Mouse (Mus musculus): ENCODE measurements at regions not wholly inside any gene's neighbourhood (a gene's known extent, or its start where the extent isn't known, plus 50 kb on each side); places are given as distances from the start of the nearest gene placed in this dataset.
"Not testable (repeated sequence)": the region's sequence is repeated elsewhere in the genome, so short reads cannot be mapped to it uniquely, and the experiment has no call there.

DNA sequence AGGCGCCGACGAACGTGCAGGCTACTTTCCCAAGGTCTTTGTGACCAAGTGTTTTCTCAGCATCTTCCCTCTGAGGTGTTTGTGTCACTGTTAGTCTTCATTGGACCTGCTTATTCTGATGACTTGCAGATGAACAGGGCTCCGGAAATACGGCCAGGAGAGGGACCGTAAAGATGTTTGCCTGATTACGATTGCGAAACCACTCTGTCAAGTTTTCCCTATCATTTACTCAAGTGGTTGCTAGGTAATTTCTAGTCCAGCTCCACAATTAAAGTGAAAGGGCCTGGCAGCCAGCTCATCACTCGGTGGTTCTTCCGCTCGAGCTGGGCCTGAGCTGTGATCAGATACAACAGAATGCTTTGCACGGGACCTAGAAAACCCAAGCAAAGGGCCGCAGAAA is 185.5 kb downstream of the Csl start:
- Histone ChIP-seq H3K4me1 (ENCODE audit: control insufficient read depth, insufficient read depth, insufficient read length, low read length) (no peaks in the 10 kb centered on the region), H3K4me3 (ENCODE audit: insufficient read depth, low read depth, low read length) (no peak overlapping the region), H3K27ac (replicated peaks; ENCODE audit: low read depth, low read length) (no peak overlapping the region)

DNA sequence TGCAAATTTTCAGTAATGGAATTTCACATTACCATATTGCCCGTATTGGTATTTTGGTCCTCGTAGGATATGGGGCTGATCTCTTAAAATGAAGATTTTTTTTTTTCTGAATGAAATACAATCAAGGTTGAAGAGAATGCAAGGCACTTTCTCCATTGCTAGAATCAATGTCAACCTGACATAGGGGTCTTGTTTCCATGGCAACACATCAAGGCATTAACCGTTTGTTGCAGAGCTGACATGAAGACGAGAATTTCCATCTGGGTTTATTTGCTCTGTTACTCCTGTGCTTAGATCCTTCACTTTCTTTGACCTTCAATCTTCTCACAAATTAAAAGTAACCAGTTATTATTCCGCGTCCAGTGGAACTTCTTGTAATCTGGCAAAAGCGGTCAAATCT is 184.2 kb downstream of the Csl start:
- no peak overlapping the region for H3K4me3 ChIP-seq (ENCODE audit: insufficient read depth, low read depth, low read length)
- H3K27ac ChIP-seq (replicated peaks; ENCODE audit: low read depth, low read length): no peak overlapping the region
- no peaks in the 10 kb centered on the region for H3K4me1 ChIP-seq (ENCODE audit: control insufficient read depth, insufficient read depth, insufficient read length, low read length)

DNA sequence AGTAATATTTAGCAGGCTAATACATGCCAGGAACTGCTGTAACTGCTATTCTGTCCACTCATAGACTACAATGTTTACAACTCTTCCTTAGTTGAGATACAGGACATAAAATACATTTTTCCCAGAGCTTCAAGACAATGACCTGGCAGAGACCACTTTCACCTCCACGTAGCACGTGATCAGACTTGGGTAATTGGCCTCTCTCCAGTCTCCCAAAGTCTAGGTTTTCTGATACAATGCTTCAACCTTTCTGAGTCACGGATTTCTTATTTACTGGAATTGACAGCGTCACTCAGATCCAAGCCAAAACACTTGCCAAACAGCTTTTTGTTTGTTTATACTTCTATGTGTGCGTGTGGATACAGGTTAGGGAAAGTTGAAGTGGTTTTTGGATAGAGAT is 183.2 kb downstream of the Csl start:
- no peak overlapping the region for H3K4me3 ChIP-seq (ENCODE audit: insufficient read depth, low read depth, low read length)

DNA sequence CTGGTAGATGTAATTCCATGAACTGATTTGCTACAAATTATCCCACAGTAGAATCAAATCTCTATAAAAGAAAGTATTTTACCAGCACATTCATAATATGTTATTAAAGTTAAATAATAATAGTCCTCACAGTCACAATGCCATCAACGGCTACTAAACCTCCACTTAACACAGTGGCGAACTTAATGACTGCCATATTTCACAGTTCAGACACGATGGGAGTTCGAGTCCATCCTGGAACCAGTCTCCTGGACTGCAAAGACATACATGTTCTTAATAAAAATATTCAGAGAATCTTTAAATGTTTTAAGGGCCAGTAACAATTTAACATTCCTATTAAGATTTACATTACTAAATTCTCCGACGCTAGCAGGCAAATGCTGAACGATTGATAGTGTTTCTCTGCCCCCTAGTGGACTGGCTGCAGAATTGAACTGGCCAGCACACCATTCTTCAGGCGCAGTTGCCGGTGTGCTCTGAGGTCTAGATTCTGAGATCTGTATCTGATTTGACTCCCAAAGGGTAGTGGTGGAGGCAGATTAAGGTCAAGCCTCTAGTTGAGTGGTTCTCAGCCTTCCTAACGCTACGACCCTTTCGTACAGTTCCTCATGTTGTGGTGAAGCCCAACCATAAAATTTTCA is 182.3 kb downstream of the Csl start:
- Histone ChIP-seq H3K27ac (replicated peaks; ENCODE audit: low read depth, low read length) (no peak overlapping the region), H3K4me3 (ENCODE audit: insufficient read depth, low read depth, low read length) (no peak overlapping the region), H3K4me1 (ENCODE audit: control insufficient read depth, insufficient read depth, insufficient read length, low read length) (no peaks in the 10 kb centered on the region)

More for the DNA sequence above, 183.2 kb downstream of the Csl start:
- Histone ChIP-seq H3K4me1 (ENCODE audit: control insufficient read depth, insufficient read depth, insufficient read length, low read length) (no peaks in the 10 kb centered on the region), H3K27ac (replicated peaks; ENCODE audit: low read depth, low read length) (no peak overlapping the region)

DNA sequence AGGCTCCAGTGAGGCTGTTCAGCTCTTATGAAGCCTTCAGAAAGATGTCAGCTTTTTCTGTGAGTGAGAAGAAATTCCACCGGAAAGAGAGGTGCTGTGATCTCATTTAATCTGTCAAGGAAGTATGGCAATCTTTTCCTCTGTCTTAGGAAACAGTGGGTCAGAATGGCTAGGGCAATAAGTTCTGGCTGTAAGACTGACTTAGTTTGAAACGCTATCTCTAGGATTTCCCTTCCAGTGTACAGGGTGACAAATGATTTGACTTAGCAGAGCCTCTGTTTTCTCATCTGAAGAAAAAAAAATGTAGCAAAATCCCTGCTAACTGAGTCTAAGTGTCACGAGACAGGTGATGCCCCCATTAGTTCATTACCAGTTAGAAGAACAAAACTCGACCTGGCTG is 181.1 kb downstream of the Csl start:
- H3K4me1 ChIP-seq (ENCODE audit: control insufficient read depth, insufficient read depth, insufficient read length, low read length): no peaks in the 10 kb centered on the region
- H3K4me3 ChIP-seq (ENCODE audit: insufficient read depth, low read depth, low read length): no peak overlapping the region
- H3K27ac ChIP-seq (replicated peaks; ENCODE audit: low read depth, low read length): no peak overlapping the region

DNA sequence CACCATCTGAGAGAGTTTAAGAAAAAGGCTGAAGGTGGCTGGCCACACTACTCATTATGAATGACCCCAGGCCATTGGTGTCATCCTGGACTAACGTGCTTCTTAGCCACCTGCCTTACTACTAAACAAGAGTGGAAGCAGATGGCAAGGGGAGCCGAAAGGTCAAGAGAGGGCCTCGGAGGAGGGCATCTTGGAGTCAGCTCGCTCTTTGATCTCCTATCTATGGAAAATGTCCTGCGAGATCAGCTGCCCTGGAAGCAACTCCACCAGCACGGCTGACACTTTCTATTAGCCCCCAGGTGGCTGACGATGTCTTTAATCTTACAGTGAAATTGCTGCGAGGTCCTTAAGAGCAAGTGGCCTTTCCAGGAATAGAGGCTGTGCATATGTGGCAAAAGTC is 179.3 kb downstream of the Csl start:
- Histone ChIP-seq H3K27ac (replicated peaks; ENCODE audit: low read depth, low read length) (no peak overlapping the region), H3K4me3 (ENCODE audit: insufficient read depth, low read depth, low read length) (no peak overlapping the region), H3K4me1 (ENCODE audit: control insufficient read depth, insufficient read depth, insufficient read length, low read length) (no peaks in the 10 kb centered on the region)

DNA sequence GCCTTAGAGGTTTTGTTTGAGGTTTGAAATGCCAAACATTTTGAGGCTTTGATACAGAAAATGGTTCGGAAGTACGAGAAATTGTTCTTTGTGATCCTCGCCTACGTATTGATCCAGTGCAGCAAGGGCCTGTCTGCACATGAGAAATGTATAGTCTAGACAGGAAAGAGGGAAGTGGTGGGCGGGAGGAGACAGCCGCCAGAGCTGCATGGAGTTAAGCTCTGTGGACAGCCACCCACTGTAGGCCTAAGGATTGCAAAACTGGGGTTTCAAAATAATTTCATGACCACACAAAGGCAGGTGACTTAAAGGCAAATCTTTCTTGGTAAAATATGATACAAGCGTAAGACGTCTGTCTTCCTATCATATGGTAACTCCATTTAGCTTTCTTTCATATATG is 178.4 kb downstream of the Csl start:
- Histone ChIP-seq H3K4me3 (ENCODE audit: insufficient read depth, low read depth, low read length) (no peak overlapping the region), H3K27ac (replicated peaks; ENCODE audit: low read depth, low read length) (no peak overlapping the region), H3K4me1 (ENCODE audit: control insufficient read depth, insufficient read depth, insufficient read length, low read length) (no peaks in the 10 kb centered on the region)

DNA sequence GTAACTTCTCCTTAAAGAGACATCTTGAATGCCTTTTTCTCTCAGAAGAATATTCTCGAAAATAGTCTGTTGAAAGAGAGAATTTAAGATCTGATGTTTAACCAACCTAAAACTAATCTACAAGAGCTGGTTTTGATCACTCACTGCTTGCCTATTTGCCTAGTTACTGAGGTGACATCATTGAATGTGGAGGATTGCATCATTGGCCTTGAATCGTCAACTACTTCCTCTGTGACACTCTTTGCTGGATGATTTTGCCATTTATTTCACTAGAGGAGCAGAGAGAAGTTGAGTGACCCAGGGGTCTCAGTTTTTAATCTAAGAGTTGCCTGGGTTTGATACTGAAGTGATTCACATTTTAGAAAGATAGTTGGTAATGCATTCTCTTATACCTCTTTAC is 174.6 kb downstream of the Csl start:
- Histone ChIP-seq H3K4me1 (ENCODE audit: control insufficient read depth, insufficient read depth, insufficient read length, low read length) (no peaks in the 10 kb centered on the region), H3K4me3 (ENCODE audit: insufficient read depth, low read depth, low read length) (no peak overlapping the region), H3K27ac (replicated peaks; ENCODE audit: low read depth, low read length) (no peak overlapping the region)

DNA sequence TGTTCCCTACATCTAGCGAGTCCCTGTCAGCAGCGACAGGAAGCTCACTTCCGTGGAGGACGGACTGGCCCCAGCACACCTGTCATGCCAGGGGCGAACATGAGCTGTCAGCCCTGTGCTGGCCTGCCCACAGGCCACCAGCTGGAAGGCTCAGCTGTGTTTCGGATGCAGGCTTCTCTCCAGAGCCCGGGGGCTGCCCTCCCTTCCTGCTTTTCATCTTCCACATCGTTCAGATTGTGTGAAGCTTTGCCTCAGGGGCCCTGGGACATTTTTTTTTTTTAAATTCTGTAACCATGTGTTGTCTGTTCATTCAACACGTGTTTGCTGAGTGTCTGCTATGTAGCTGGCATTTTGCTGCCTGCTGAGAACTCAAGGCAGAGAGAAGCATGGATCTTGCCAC is 167.2 kb downstream of the Csl start:
- Histone ChIP-seq H3K4me1 (ENCODE audit: control insufficient read depth, insufficient read depth, insufficient read length, low read length) (no peaks in the 10 kb centered on the region), H3K27ac (replicated peaks; ENCODE audit: low read depth, low read length) (no peak overlapping the region), H3K4me3 (ENCODE audit: insufficient read depth, low read depth, low read length) (no peak overlapping the region)

DNA sequence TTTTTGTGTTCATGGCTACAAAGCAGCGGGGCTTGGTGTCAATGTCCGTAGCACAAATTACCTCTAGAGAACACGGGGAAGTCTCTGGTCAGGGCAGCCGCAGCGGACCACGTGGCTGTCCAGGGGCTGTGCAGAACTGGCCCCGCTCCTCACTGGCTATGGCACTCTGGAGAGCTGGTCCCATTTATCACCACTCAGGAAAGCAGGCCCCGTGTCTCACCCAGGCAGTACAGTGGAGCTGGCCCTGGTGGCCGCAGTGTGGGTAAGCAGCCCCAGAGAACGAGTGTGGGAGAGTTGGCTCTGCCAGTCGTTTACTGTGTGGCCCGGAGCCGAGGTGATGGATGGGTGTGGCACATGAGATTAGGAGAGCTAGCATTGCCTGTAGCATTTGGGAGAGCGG is 163.8 kb downstream of the Csl start:
- Histone ChIP-seq H3K27ac (replicated peaks; ENCODE audit: low read depth, low read length) (no peak overlapping the region), H3K4me3 (ENCODE audit: insufficient read depth, low read depth, low read length) (no peak overlapping the region), H3K4me1 (ENCODE audit: control insufficient read depth, insufficient read depth, insufficient read length, low read length) (no peaks in the 10 kb centered on the region)

DNA sequence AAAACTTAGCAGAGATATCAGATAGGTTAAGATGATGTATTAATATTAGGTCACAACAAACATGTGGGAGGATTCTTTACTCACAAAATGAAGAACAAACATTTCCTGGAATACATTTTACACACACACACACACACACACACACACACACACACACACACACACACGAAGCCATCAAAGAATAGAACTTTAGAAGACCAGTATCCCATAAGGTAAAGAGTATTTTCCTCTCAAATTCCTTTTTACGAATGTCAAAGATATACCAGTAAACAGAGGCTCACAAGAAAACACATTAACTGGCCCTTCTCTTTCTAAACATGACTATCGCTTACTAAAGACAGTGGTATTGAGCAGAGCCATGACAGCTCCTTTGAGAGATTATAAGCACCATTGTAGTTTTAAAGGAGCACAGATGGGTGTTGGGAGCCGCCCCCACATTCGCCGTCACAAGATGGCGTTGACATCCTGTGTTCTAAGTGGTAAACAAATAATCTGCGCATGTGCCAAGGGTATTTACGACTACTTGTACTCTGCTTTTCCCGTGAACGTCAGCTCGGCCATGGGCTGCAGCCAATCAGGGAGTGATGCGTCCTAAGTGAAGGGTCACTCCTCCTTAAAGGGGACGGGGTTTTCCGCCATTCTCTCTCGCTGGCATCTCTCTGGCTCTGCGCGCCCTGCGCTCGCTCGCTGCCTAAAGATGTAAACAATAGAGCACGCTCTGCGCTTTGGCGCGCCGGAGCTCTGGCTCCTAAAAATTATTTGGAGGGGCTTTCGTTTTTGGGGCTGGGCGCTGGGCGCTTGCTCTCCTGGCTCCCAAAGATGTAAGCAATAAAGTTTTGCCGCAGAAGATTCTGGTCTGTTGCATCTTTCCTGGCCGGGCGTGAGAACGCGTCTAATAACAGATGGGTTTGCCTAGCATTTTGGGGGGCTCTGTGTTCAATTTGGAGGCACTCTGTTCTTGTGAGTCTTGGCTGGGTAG is 160.0 kb downstream of the Csl start:
- H3K4me3 ChIP-seq (ENCODE audit: insufficient read depth, low read depth, low read length): peak overlapping the region; percentile 67
- not testable (repeated sequence) for H3K4me1 ChIP-seq (ENCODE audit: control insufficient read depth, insufficient read depth, insufficient read length, low read length)
- peak overlapping the region; percentile 68 for H3K27ac ChIP-seq (replicated peaks; ENCODE audit: low read depth, low read length)

DNA sequence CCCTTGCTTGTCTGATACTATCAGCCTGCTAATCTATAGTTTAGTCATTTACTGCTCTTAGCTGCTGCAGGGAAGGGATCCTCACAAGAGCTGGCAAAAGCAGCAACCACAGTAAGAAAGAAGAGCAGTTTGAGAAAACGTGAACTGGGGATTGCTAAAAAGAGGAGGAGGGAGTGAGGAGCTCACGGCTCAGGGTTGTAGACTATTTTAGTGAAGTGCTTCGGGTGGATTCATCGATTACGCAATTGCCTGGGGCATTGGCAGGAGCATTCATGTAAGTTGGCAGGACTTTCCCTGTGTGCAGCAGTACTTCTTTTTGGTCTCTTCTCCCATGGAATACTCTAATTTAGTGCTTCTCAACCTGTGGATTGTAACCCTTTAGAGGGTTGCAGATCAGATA is 157.1 kb downstream of the Csl start:
- no peak overlapping the region for H3K4me3 ChIP-seq (ENCODE audit: insufficient read depth, low read depth, low read length)
- no peaks in the 10 kb centered on the region for H3K4me1 ChIP-seq (ENCODE audit: control insufficient read depth, insufficient read depth, insufficient read length, low read length)
- H3K27ac ChIP-seq (replicated peaks; ENCODE audit: low read depth, low read length): no peak overlapping the region

DNA sequence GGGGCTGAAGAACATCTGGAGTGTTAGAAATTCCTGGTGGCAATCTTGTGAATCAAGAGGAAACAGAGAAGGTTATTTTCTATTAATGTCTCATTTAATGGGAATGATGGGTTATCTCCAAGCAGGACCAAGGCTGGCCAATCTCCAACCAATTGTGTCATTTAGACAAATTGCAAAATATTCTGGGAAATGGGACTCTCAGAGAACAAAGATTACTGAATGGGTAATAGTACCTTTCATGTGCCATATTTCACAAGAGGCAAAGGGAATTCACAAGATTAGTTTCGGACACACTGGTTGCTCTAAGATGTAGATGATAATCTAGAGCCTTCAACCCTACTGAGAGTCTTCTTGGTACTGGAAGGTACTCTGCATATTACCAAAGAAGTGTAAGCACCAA is 155.3 kb downstream of the Csl start:
- Histone ChIP-seq H3K4me3 (ENCODE audit: insufficient read depth, low read depth, low read length) (no peak overlapping the region), H3K4me1 (ENCODE audit: control insufficient read depth, insufficient read depth, insufficient read length, low read length) (no peaks in the 10 kb centered on the region), H3K27ac (replicated peaks; ENCODE audit: low read depth, low read length) (no peak overlapping the region)

DNA sequence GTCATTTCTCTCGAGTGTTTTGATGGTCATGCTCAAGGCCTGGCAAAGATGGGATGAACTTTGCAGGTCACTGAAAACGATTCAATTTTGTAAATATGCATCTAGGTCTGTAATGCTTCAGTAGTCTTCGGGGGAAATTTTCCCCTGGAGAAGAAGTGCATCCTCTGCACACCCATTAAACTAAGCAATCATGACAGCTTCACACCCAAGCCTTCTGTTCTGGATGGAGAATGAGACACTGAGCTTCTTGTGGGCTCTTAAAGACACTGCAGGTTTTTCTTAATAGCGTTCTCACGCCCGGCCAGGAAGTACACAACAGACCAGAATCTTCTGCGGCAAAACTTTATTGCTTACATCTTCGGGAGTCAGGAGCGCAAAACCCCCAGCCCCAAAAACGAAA is 151.0 kb downstream of the Csl start:
- no peaks in the 10 kb centered on the region for H3K4me1 ChIP-seq (ENCODE audit: control insufficient read depth, insufficient read depth, insufficient read length, low read length)
- peak overlapping the region; percentile 27; the same call in 1 of the 2 replicates for H3K27ac ChIP-seq (replicated peaks; ENCODE audit: low read depth, low read length)
- peak overlapping the region; percentile 39; the same call in 1 of the 2 replicates for H3K4me3 ChIP-seq (ENCODE audit: insufficient read depth, low read depth, low read length)

DNA sequence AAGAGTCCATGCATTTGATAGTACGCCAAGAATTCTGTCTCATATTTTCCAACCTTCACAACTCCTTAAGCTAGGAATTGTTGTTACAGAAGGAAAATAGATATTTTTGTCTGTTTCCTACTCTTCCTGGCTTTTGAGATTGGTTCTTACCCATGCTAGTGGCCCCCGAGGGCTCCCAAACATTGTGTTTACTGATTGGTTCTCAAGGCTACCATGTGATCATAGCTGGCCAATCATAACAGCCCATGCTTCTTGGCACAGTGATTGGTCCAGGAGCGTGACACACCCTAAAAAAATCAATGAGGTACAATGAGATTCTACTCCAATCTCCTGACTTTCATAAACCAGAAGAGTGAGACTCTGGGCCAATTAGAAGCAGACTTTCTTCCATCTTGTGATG is 150.0 kb downstream of the Csl start:
- H3K4me1 ChIP-seq (ENCODE audit: control insufficient read depth, insufficient read depth, insufficient read length, low read length): no peaks in the 10 kb centered on the region

DNA sequence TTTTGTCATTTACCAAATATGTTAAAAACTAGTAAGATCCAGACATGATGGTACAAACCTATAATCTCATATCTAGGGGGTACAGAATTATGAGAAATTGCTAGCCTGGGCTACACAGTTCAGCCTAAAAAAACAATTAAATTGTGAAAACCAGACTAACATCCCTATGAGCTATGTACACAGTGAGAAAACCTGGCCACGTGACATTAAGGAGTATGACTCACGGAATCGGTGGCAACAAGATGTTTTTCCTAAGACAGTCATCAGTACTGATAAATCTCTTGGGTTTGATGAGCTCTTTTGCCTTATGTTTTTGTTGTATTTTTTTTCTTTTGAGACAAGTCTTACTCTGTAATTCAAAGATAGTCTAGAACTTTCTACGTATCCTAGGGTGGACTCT is 148.6 kb downstream of the Csl start:
- no peaks in the 10 kb centered on the region for H3K4me1 ChIP-seq (ENCODE audit: control insufficient read depth, insufficient read depth, insufficient read length, low read length)
- H3K27ac ChIP-seq (replicated peaks; ENCODE audit: low read depth, low read length): no peak overlapping the region
- H3K4me3 ChIP-seq (ENCODE audit: insufficient read depth, low read depth, low read length): no peak overlapping the region

More for the DNA sequence above, 150.0 kb downstream of the Csl start:
- H3K27ac ChIP-seq (replicated peaks; ENCODE audit: low read depth, low read length): no peak overlapping the region
- H3K4me3 ChIP-seq (ENCODE audit: insufficient read depth, low read depth, low read length): no peak overlapping the region
